Mouse (Mus musculus): ENCODE results near the gene Ndufa8.

The Ndufa8 gene

DNA sequence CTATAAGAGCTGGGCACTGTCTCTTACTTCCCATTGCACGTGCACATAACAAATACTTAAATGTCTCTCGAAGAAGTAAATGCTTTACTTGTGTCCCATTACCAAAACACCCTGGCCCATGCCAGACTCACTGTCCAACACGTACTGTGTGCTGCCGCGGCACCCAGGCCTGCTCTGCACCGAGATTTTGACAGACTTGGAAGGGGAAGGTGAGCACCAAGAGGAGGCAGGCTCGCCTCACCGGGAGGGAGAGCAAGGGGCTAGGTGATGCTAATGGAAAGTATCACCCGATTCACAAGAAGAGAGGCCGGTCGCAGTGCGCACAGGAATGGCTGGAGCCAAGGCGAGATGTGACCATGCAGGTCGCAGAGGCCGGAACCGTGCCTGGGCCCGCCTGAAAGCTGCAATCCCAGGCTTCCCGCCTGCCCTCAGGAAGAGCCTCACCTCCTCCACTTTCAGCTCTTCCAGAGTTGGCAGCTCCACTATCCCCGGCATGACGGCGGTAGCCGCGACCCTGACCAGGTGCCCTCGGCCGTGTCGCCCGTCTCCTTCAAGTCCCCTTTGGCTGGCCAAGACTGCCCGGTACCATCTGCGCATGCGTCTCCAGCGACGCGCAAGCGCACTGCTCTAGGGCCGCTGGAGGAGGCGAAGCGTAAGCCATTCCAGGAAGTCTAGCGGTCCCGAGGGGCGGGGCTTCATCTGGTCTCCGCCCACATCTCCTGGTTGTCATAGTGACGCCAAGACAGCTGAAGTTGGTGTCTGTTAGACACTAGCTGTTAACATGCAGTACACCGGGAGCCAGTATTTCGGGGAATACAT, at the start of gene Ndufa8, which contains the start of gene Morn5:
TSS of gene Ndufa8 (minus strand) at position 659 of the 819 bp plus-strand sequence.
TSS of gene Morn5 (plus strand) at position 711 of the 819 bp plus-strand sequence.
- DNase-seq, result peak; percentile 99

GRCm38 (mm10) chr2:36098021-36098420, 48.8 kb upstream of the Ndufa8 start:
- DNase-seq, result no peak

DNA sequence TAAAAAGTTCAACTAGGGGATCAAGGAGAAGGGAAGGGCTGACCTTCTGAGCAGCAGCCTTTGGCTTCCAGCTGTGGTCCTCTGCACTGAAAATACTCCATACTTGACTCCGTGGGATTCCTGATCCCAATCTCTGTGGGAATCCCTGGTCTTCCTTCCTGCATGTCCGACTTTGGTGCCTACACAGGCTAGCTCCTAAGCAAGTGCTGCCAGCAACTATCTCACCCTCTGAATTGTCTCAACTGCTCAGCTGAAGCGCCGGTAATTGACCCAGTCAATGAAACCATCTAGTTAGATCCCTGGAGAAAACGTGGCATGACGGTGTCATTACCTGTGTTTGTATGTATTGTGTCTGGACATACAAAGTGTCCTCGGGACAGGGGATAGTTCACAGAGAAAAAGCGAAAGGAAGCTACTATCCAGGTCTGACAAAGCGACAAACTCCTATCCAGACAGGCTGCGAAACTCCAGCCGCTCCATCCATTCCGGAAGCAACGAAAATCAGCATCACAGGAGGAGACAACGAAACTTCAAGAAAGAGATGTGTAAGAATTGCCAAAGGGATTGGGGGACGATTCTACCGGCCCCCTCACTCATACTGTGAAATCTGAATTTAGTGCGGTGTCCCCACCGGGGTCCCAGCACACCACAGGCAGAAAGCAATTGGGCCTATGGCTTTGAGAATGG, 48.1 kb upstream of the Ndufa8 start:
- no peak for DNase-seq

- no peak for DNase-seq
These were observed 44.8 kb upstream of the Ndufa8 start for GRCm38 (mm10) chr2:36093914-36094475.

GRCm38 (mm10) chr2:36093301-36093700, 44.1 kb upstream of the Ndufa8 start:
- DNase-seq, result no peak

DNA sequence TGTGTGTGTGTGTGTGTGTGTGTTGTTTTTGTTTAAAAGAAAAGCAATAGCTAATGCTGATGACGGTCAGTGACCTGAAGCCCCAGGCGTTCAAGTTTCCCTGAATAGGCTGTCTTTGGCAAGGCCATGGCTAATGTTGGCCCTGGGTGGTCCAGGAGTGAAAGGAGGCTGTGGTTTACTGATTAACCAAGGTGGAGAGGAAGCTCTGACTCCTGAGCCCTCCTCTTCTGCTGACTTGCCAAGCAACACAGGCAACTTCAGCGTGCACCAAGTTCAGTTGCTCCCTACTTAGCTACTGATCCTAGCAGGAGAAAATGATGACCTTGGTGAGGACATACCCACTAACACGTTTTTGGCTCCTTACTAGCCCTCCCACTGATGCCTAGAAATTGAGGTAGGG, 43.5 kb upstream of the Ndufa8 start:
- DNase-seq, result no peak

- DNase-seq, result peak; percentile 51
These were observed 41.9 kb upstream of the Ndufa8 start for GRCm38 (mm10) chr2:36090853-36091741.

GRCm38 (mm10) chr2:36089190-36089589, 40.0 kb upstream of the Ndufa8 start:
- DNase-seq, result no peak

DNA sequence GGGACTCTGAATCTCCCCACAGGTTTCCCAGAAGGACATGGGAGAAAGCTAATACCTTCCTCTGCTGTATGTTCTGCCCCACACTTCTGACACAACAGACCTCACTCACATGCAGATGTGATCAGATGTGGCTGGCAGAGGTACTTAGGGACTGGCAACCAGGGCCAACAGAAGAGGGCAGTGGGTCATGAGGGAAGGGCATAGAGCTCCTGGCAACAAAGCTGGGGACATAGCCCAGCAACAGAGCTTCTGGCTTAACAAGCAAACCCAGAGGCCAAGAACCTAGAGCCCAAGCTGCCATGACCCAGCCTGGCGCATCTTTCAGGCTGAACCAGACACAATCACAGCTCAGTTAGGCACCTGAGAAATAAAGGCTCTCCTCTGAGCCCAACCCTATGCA, 35.8 kb upstream of the Ndufa8 start:
- DNase-seq, result no peak

DNA sequence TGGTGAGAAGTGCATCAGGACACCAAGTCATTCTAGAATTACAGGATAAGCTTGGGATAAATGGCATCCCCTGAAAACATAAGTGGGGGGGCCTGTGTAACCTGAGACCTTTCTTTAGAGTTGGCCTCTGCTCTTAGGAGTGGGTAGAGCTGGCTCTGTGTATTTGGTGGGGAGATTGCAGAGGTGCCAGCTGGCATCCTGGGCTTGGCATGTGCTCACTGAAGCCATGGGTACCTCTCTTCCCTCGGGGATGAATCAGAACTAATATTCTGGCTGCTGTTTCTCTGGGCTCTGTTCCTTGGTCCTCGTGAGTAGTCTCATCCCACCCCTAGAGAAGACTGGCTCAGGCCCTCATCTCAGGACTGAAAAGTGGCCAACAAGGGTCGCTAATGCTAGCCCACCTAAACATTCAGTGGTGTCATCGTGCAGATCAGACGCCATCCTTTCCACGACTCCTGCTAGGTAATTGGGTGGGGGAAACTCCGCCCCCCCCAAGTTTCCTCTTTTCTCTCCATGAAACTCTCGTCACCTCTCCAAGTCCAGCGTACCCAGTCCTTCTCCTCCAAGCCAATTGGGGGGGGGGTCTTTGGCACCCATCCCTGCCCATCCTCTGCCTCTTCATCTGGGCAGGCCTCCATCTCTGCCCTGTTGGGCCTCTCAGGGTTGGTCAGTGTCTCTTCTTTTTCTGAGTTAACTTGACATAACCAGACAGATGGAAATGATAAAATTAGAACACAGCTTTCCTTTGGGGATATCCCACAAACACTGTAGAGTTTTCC, 33.8 kb upstream of the Ndufa8 start:
- no peak for DNase-seq

GRCm38 (mm10) chr2:36081446-36081845, 32.2 kb upstream of the Ndufa8 start:
- DNase-seq, result no peak

DNA sequence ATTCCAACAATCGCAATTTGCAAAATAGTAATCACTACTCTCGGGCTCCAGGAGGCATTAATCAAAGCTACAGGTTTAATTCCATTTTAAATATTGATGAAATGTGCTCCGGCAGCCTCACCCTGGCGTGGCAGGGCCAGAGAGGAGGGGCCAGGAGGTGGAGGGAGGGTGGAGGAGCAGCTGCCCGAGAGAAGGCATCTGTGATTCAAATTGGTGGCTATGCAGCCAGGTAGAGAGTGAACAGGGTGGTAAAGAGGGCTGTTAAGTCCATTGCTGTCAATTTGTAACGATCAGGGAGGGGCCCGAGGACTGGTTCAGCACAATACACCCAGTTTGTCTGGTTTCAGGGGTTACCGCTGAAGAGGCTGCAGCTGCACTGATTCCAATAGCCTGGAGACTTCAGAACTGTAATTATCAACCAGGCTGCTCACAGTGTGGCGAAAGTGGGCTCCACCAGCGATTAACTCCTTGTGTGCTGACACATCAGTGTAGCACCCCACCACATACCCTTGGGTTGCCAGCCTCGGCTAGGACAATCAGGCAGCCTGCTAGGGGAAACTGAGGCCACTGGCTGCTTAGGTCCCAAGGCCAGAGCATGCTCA, 28.1 kb upstream of the Ndufa8 start:
- no peak for DNase-seq

GRCm38 (mm10) chr2:36075210-36075609, 26.0 kb upstream of the Ndufa8 start:
- no peak for DNase-seq

DNA sequence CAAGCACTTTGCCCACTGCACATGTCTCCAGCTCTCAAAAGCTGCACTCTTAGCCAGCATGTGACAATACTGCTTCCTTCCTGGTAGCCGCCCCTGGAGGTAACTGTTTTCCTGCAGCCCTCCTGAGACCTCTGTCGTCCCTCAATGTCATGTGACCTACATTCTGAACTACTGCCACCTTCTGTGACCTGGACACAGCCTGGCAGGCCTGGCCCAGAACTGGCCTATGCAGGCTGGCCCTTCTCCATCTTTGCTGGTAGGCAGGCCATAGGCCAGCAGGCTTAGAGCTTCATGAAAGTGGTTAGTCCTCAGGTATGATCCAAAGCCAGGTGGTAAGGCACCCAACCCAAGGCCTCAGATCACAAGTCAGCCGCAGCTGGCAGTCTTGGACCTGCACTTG, 24.6 kb upstream of the Ndufa8 start:
- no peak for DNase-seq

DNA sequence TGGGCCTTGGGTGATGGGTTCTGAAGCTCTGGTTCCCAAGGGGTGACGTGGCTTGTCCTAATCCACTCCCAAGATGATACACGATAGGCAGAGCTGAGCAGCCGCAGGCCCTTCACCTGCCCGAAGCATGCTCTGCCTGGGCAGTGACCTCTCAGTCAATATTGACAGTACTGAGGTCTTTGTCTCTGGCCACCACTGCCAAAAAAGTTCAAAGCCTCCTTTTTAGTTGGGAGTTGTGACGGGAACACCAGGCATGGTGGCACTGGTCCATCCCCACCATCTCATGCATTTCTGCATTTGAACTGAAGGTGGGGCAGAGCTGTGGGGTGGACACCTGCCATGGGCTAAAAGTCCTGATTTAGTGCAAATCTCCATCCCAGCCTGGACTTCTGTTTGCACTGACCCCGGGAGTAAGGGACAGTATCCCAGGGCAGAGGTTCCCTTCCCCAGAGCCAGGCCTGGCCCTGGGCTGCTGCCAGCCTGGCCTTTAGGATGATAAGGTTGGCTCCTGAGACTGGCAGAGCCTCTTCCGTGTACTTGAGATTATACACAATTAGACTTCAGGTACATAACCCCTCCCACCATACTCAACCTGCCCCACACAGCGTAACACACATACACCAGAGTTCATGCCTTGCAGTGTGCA, 22.6 kb upstream of the Ndufa8 start:
- no peak for DNase-seq

GRCm38 (mm10) chr2:36067132-36067531, 17.9 kb upstream of the Ndufa8 start:
- DNase-seq, result no peak

DNA sequence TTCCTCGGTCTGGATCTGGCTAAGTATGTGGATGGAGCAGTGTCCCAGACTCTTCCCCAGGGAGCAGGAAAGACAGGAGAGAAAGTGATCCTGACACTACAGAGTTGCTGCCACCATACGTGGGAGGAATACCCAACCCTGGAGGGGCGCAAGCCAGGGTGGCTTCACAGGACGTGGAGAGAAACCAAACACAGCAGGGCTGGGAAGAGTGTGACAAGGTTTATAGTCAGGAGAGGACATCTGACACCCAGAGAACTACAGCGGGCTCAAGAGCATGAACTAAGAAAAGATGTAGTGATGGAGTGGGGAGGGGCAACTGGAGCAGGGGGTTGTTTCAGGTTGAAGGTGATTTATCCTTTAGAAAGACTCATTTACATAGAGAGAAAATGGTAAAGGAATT, 12.2 kb upstream of the Ndufa8 start:
- DNase-seq, result no peak

DNA sequence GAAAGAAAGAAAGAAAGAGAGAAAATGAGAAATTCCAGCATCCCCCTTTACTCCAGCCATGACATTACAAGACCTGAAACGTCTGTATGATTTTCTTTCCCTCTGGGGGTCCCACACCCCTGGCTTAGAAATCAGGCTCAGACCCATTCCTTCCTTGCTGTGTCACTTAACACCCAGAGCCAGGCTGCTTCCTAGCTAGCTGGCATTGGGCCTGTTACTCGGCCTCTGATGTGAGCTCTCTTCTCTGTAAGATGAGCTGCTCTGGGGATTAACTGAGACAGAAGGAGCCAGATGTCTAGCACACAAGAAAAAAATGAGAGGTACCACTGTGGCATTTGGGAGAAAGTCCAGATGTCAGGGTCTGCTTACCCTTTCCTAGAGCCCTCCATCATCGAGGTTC, 7.0 kb upstream of the Ndufa8 start:
- no peak for DNase-seq

- no peak for DNase-seq
These were observed 4.0 kb upstream of the Ndufa8 start for GRCm38 (mm10) chr2:36053249-36053648.

GRCm38 (mm10) chr2:36049567-36049954, 355 bp upstream of the Ndufa8 start:
- no peak for DNase-seq

- no peak for DNase-seq
These were observed 1.0 kb downstream of the Ndufa8 start for GRCm38 (mm10) chr2:36048164-36048563.

Measured in lung, postnatal 10 days (tissue).